Mouse (Mus musculus) layer of hippocampus, adult 2 months (tissue): ENCODE data around the gene Dync1li1. TPM values are rescaled to one million over a fixed set of nuclear protein-coding genes. Genes with fewer than 3 reads are reported as not detected.
A peak's percentile ranks its signal among the peaks of the same experiment; 100 is the strongest.

Experiments used
- DNase-seq, 2 experiments: peaks; one replicate each; pipeline ENCODE4 v3.0.0; 2022; ENCODE audit warnings: low spot score in 2 of 2
- H3K27ac ChIP-seq: fragments of 200-600 bp; 2 replicates; pipeline ENCODE4 v1.8.1; 2022
- H3K4me3 ChIP-seq: fragments of 200-600 bp; 2 replicates; pipeline ENCODE4 v1.8.1; 2022; ENCODE audit warnings: mild to moderate bottlenecking
- CTCF ChIP-seq: fragments of 200-600 bp; conservative IDR thresholded peaks from 2 replicates; pipeline ENCODE4 v1.8.1; 2022; ENCODE audit warnings: antibody characterized with exemption, mild to moderate bottlenecking, moderate library complexity
- total RNA-seq, 2 experiments: library from RNA; stranded (reverse); gene quantifications; 2 replicates each; pipeline ENCODE4 v1.2.3; 2021

Gene Dync1li1
- total RNA-seq, 2 experiments from 2014 or later: 96.5 to 97.1 TPM

- no peak for TF ChIP-seq CTCF
- DNase-seq: no peak
These were observed 28.1 kb upstream of the Dync1li1 start for GRCm38 (mm10) chr9:114660506-114660905.

GRCm38 (mm10) chr9:114660983-114661382 lies 27.6 kb upstream of the Dync1li1 start:
- Histone ChIP-seq H3K27ac (peak overlapping the region; percentile 74), H3K4me3 (no peak overlapping the region)
- no peak for DNase-seq
- TF ChIP-seq CTCF: no peak

More at GRCm38 (mm10) chr9:114660506-114660905, 28.1 kb upstream of the Dync1li1 start:
- H3K27ac ChIP-seq: peak overlapping the region; percentile 74
- H3K4me3 ChIP-seq: no peak overlapping the region

DNA sequence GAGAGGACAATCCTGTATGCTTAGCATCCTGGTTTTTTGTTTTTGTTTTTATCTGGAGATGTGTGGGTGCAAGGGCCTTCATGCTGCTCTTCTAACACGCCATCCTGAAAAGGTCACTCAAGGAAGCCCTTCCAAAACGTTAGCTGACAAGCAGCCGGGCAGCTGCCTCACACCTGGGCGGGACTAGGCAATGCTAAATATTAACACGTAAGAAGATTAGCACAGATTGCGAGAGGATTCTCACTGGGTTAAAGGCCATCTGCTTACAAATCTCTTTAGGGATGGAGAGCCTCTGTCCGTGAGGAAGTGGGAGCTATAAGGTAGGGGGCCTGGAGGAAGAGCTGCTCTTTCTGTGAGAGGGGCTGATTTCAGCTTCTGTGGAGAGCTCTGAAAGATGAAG lies 26.6 kb upstream of the Dync1li1 start:
- DNase-seq: no peak
- no peak for TF ChIP-seq CTCF
- no peak overlapping the region for H3K4me3 ChIP-seq
- no peak overlapping the region for H3K27ac ChIP-seq

DNA sequence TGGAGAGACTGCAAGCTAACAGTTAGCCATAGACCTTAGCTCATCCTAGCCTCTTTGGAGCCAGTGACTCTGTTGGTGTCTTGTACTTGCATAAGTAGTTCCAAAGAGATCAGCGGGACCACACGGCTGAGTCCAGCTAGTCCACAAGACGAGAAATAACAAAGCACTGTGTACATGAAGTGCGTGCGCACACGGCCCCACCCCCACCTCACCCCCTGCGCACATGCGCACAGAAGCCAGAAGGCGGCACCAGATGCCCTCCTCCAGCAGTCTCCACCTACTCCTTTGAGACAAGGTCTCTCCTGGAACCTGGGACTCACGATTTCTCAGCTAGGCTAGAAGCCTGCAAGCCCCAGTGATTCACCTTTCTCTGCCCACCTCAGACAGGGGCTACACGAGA lies 24.8 kb upstream of the Dync1li1 start:
- no peak for TF ChIP-seq CTCF
- H3K27ac ChIP-seq: peak overlapping the region; percentile 1; the same call in 1 of the 2 replicates

GRCm38 (mm10) chr9:114666858-114667257 lies 21.7 kb upstream of the Dync1li1 start:
- Histone ChIP-seq H3K27ac (no peak overlapping the region), H3K4me3 (no peak overlapping the region)
- no peak for TF ChIP-seq CTCF
- no peak for DNase-seq

More for the DNA sequence above, 24.8 kb upstream of the Dync1li1 start:
- no peak for DNase-seq
- no peak overlapping the region for H3K4me3 ChIP-seq

- no peak for DNase-seq
- Histone ChIP-seq H3K4me3 (no peak overlapping the region), H3K27ac (no peak overlapping the region)
- TF ChIP-seq CTCF: no peak
These were observed 20.5 kb upstream of the Dync1li1 start for GRCm38 (mm10) chr9:114668047-114668446.

DNA sequence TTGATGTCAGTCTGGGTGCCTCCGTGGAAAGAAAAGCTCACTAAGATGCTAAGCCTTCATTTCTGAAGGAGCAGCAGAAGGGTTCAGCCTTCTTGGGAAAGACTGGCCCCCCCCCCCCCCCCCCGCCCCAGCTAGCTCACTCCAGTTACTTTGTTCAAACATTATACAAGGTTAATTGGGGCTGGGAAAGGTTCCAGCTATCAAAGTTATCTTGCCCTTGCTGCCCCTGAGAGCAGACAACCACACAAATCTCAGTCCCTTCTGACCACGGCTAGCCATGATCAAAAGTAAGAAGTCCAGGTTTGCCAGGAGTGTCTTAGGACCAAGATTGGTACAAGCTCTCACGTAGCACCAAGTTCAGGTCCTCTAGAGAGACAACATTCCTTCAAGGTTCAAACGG lies 19.6 kb upstream of the Dync1li1 start:
- no peak overlapping the region for H3K4me3 ChIP-seq
- no peak for TF ChIP-seq CTCF
- no peak for DNase-seq
- H3K27ac ChIP-seq: no peak overlapping the region

DNA sequence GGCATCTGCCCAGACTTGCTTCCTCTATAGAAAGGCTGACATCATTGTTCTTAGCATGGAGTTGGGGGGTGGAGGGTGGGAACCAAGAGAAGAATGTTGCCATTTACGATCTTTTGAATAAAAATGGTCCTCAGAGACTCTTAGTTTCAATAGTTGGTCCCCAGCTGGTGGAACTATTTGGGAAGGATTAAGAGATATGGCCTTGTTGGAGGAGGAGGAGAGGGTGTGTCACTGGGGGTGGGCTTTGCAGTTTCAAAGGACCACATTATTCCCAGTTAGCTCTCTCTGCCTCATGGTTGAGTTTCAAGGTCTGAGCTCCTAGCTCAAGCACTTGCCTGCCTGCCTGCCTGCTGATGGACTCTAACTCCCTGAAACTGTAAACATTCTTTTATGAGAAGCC lies 16.6 kb upstream of the Dync1li1 start:
- H3K27ac ChIP-seq: no peak overlapping the region
- no peak overlapping the region for H3K4me3 ChIP-seq
- no peak for DNase-seq
- TF ChIP-seq CTCF: no peak

DNA sequence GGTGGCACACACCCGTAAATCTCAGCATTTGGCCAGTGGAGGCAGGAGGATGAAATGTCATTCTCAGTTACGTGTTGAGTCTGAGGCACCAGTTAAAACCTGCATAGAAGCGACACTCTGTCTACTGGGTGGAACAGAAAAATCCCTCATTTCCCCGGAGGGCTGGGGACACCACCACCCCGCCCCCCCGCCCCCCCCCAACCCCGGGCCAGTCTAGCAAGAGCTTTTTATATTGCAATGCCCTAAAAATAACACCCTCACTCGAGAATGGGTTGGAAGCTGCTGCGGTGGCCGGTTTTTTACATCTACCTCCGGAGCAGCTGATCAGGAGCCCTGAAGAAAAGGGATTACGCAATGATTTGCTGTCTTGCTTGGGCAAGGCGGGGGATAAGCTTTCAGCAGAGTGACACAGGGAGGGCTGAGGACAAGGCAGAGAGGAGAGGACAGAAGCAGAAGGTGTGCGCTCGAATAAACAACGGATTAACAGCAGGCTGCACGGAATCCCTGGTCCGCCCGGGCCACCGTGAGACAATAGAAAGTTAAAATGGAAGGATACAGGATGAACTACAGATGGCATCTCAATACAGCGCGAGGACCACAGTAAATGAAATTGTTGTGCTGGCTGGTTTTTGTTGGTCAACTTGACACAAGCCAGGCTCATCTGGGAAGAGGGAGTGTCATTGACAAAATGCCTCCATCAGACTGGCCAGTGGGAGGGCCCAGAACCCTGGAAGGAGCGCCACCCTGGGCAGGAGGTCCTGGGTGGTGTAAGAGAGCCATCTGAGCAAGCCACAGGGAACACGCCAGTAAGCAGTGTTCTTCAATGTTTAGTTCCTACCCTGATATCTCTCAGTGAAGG lies 15.7 kb upstream of the Dync1li1 start:
- Histone ChIP-seq H3K27ac (peak overlapping the region; percentile 90), H3K4me3 (peak overlapping the region; percentile 43)
- DNase-seq: no peak
- TF ChIP-seq CTCF: no peak

DNA sequence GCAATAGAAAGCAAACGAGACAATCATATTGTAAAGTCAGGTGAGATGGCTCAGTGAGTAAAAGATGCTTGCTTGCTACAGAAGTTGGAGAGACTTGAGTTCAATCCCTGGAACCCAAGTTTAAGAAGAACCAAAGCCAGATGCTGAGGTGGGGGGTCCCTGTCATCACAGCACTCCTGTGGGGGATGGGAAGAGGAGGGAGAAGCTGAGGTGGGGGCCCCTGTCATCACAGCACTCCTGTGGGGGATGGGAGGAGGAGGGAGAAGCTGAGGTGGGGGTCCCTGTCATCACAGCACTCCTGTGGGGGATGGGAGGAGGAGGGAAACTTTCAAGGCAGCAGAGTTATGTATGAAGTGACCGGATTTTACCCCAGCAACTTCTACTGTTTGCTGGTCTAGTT lies 15.0 kb upstream of the Dync1li1 start:
- no peak for TF ChIP-seq CTCF
- H3K27ac ChIP-seq: peak overlapping the region; percentile 90
- H3K4me3 ChIP-seq: peak overlapping the region; percentile 43; the same call in 1 of the 2 replicates
- no peak for DNase-seq

DNA sequence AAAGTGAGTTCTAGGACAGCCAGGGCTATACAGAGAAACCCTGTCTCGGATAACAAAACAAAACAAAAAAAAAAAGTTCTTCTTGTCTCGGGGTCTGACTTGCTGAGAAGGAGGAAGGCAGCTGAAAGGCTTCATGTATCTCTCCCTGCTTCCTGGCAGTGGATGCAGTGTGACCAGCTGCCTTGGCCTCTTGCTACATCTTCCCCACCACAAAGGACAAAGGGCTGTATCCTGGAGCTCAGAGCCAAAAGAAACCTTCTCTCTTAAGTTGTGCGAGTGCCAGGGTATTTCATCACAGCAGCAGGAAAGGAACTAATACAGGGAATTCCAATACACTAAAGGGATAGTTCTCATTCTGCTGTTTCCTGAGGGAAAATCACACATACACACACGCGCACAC lies 10.0 kb upstream of the Dync1li1 start:
- H3K27ac ChIP-seq: no peak overlapping the region
- DNase-seq: no peak
- TF ChIP-seq CTCF: no peak
- H3K4me3 ChIP-seq: no peak overlapping the region

DNA sequence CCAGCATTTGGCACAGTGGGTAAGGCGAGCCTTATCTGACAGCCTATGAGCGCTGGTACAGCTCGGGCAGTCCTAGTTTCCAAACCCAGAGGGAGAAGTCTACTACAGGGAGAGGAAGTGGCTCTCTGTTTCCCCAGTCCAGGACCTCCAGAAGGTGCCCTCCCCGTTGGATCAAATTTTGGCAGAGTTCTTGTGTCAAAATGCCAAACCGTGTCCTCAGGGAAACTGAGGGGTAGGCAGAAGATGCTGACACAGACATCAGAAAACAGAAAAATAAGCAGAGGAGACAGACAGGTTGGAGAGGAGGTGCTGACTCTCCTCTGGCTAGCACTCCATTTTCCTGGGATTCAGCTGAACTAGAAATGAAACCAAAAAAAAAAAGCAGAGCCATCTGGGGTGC lies 8.6 kb upstream of the Dync1li1 start:
- TF ChIP-seq CTCF: no peak
- no peak for DNase-seq
- no peak overlapping the region for H3K4me3 ChIP-seq
- H3K27ac ChIP-seq: no peak overlapping the region

DNA sequence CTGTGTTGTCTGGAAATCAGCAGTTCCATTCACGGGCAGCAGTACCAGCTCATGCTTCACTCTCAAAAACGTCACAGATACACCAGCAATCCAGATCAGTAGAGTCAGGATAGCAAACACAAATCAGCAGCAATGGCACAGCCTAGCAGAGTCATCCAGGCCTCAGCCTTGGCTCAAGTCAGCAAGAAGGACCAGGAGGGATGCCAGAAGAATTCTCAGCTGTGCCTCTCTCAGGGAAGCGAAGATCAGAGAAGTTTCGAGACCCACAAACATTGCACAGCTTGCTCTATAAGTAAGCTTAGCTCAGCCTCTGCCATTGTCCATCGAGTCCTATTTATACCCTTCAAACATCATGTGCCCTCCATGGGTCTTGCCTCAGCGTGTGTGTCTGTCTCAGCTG lies 8.1 kb upstream of the Dync1li1 start:
- DNase-seq: no peak
- H3K4me3 ChIP-seq: no peak overlapping the region
- TF ChIP-seq CTCF: no peak
- H3K27ac ChIP-seq: no peak overlapping the region

DNA sequence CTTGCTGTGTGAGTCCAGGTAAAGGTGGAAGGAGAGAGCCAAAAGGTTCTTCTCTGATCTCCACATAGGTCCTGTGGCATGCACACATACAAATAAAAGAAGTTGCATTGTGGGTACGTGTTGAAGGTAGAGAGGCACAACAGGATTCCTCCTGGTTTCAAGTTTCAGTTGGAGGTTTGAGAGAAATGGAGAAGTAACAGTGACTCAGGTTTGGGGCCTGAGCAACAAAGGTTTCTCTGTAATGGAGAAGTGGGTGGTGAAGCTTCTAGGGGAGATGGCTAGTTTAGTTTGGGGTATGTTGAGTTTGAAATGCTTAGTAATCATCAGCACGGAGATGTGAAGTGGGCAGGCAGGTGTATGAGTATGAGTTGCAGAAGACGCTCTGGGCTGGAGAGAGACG lies 6.4 kb upstream of the Dync1li1 start:
- DNase-seq: no peak
- no peak for TF ChIP-seq CTCF
- Histone ChIP-seq H3K27ac (no peak overlapping the region), H3K4me3 (no peak overlapping the region)
